Mouse (Mus musculus) hindbrain, embryonic 14.5 days (tissue): ENCODE data around the gene Stt3b. TPM values are rescaled to one million over a fixed set of nuclear protein-coding genes. Genes with fewer than 3 reads are reported as not detected.

Experiments used
- ATAC-seq: fragments of 200-750 bp; cut with Nextera tagmentation; 2 replicates; pipeline ENCODE4 v1.8.0; 2017; ENCODE audit warnings: moderate number of reproducible peaks, mild to moderate bottlenecking, moderate TSS enrichment, moderate library complexity; ENCODE audit not compliant: low FRiP score
- DNase-seq: peaks from one replicate; pipeline ENCODE4 v3.0.0-alpha.2; 2015; ENCODE audit warnings: low spot score
- H3K27ac ChIP-seq: fragments of 300-500 bp; sonication (generic); 2 replicates; pipeline ENCODE4 v1.5.1; 2014; ENCODE audit warnings: mild to moderate bottlenecking, moderate library complexity
- H3K27me3 ChIP-seq: fragments of 300-500 bp; sonication (generic); 2 replicates; pipeline ENCODE4 v1.6.1; 2014; ENCODE audit warnings: mild to moderate bottlenecking, low read length, mixed read lengths; ENCODE audit not compliant: control insufficient read depth, insufficient read depth
- H3K36me3 ChIP-seq: fragments of 300-500 bp; sonication (generic); replicated peaks from 2 replicates; pipeline ENCODE4 v1.6.1; 2014; ENCODE audit not compliant: control insufficient read depth, insufficient read depth
- H3K4me1 ChIP-seq: fragments of 300-500 bp; sonication (generic); replicated peaks from 2 replicates; pipeline ENCODE4 v1.6.1; 2014; ENCODE audit warnings: antibody characterized with exemption, low read length, mixed read lengths; ENCODE audit not compliant: control insufficient read depth, insufficient read depth
- H3K4me2 ChIP-seq: fragments of 300-500 bp; sonication (generic); replicated peaks from 2 replicates; pipeline ENCODE4 v1.6.1; 2014; ENCODE audit warnings: mild to moderate bottlenecking, moderate library complexity
- H3K4me3 ChIP-seq: fragments of 300-500 bp; sonication (generic); replicated peaks from 2 replicates; pipeline ENCODE4 v1.5.1; 2014; ENCODE audit warnings: mild to moderate bottlenecking, low read length
- H3K9ac ChIP-seq: fragments of 300-500 bp; sonication (generic); 2 replicates; pipeline ENCODE4 v1.6.1; 2014
- H3K9me3 ChIP-seq: fragments of 300-500 bp; sonication (generic); 2 replicates; pipeline ENCODE4 v1.6.1; 2016; ENCODE audit warnings: low read length; ENCODE audit not compliant: control insufficient read depth
- WGBS: fragments of 180-500 bp; shearing (Covaris S2); extraction: QIAGEN DNeasy Blood & Tissue Kit; methylation state at CpG from one replicate; pipeline ENCODE4 v1.1.7; 2014; 5-methylcytosine and 5-hydroxymethylcytosine counted together
- polyA plus RNA-seq: library from polyadenylated mRNA; unstranded; fragments of >200 nt; fragmentation: Nextera tagmentation; extraction: Ambion mirVana; gene quantifications from 2 replicates; pipeline ENCODE4 v1.2.1, GENCODE M21; 2014

Gene Stt3b
- polyA plus RNA-seq, 1 experiment from 2014 or later = 116 TPM

DNA sequence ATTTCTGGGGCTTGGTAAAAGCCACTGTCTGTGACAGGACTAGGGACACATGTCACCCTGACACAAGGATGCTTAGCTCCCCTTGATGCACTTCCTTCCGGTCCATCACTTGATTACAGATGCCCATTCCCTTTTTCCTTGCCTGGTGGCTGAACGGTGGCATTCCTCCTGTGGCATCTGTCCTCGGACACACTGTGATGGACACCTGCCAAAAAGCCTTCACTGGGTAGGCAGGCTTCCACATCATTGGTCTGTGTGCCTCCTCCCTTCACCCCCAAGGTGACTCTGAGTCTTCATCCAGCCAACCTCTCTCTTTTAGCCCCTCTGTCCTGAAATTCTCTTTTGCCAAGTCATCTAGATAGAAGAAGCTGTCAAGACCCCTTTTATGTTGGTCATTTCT, 78.7 kb downstream of the Stt3b start:
- DNase-seq (no peak), ATAC-seq (no peak)
- Histone ChIP-seq H3K27me3 (no peaks in the 10 kb centered on the region), H3K27ac (no peak overlapping the region), H3K36me3 (no peaks in the 10 kb centered on the region), H3K4me1 (no peaks in the 10 kb centered on the region), H3K4me2 (no peak overlapping the region), H3K4me3 (no peak overlapping the region), H3K9me3 (no peaks in the 10 kb centered on the region), H3K9ac (no peak overlapping the region)
- 88% methylated on average over 3 of the region's 3 CpGs for WGBS

GRCm38 (mm10) chr9:115230141-115230540, 80.1 kb downstream of the Stt3b start:
- Histone ChIP-seq H3K4me1 (no peaks in the 10 kb centered on the region), H3K27me3 (no peaks in the 10 kb centered on the region), H3K27ac (no peak overlapping the region), H3K9ac (no peak overlapping the region), H3K36me3 (no peaks in the 10 kb centered on the region), H3K9me3 (no peaks in the 10 kb centered on the region), H3K4me2 (no peak overlapping the region), H3K4me3 (no peak overlapping the region)
- WGBS = 19% methylated on average over 3 of the region's 3 CpGs
- ATAC-seq = no peak
- no peak for DNase-seq

DNA sequence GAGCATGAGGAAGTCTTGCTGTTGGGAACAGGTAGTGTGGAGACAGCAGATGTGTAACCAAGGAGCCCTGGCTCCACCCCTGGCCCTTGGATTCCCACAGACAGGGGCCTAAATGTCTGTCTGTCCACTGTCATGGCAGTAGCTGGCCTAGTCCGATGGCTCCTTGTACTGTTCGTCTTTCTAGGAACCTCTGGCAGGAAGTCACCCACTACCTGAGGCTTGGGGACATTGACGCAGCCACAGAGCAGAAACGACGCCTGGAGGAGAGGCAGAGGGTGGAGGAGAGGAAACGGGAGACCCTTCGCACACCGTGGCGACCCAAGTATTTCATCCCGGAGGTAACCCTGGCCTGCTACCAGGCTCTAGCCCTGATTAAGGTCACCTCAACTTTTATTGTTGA, 80.5 kb downstream of the Stt3b start:
- Histone ChIP-seq H3K36me3 (no peaks in the 10 kb centered on the region), H3K9me3 (no peaks in the 10 kb centered on the region)

DNA sequence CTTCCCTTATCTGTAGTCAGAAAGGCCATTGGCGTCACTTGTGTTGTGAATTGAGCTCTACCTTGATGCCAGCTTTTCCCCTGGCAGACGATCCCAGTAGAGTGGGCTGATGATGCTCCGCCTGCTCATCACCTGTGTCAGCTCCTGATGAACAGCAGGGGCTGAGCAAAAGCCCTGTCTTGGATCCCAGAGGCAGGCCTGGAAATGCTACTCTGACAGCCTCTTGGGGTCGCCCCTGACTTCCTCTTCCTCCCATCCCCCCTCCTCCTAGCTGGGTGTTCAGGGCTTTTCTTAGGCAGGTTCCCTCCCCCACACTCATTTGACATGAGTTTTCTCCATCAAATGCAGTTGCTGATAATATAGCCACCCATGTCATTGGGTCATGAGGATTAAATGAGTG, 81.1 kb downstream of the Stt3b start:
- ATAC-seq = no peak
- Histone ChIP-seq H3K27me3 (no peaks in the 10 kb centered on the region), H3K36me3 (no peaks in the 10 kb centered on the region), H3K4me3 (no peak overlapping the region), H3K4me1 (0 out of 2 replicates have a peak, but pooled peaks cover 3% of the 10 kb centered on the region), H3K9ac (no peak overlapping the region), H3K4me2 (no peak overlapping the region), H3K27ac (no peak overlapping the region), H3K9me3 (no peaks in the 10 kb centered on the region)
- WGBS = 71% methylated on average over 4 of the region's 4 CpGs
- no peak for DNase-seq

More for the DNA sequence above, 80.5 kb downstream of the Stt3b start:
- H3K4me3 ChIP-seq = no peak overlapping the region
- H3K27ac ChIP-seq = no peak overlapping the region
- 0 out of 2 replicates have a peak, but pooled peaks cover under 1% of the 10 kb centered on the region for H3K4me1 ChIP-seq
- H3K27me3 ChIP-seq = no peaks in the 10 kb centered on the region
- DNase-seq (no peak), ATAC-seq (no peak)
- no peak overlapping the region for H3K9ac ChIP-seq
- 75% methylated on average over 10 of the region's 10 CpGs for WGBS
- no peak overlapping the region for H3K4me2 ChIP-seq

DNA sequence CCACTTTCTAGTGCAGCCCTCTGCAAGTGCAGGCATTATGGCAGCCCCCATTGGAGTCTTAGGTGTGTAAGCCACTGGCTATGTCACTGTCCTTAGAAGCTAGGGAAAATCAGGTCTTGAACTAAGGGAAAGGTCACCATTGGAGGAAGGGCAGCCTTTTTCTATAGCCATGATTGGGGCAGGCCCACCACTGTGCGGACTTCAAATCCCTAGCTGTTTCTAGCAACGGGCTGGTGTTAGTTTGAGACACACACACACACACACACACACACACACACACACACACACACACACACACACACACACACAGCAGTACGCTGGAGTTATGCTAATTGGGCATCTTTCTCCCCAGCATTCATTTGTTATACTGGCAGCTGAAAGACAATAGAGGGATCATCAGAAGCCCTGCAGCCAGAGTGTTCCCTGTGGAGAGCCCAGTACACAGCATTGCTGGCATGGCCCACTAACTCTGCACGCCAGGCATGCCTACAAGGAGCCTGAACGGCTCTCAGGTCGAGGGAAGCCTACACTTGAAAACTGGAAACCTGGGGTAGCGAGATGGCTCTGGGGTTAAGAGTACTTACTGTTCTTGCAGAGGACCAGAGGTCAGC, 85.4 kb downstream of the Stt3b start:
- ATAC-seq = peak; percentile 82; the same call in 1 of the 2 replicates

DNA sequence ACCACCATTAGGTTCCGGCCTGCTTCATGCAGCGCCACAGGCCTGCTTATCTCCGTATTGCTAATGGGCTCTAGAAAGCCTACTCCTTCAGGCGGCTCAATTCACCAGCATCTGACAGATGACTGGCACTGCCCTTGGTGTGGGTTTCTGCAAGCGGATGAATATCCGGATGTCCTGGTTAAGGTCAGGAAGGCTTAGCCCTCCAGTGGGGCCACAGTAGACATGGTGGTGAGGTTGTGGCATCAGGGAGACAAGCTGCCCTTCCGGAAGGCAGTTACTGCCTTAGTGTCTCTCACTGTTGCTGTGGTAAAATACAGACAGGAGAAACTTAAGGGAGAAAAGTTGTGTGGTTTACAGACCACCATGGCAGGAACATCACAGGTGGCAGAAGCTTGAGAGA, 89.0 kb downstream of the Stt3b start:
- WGBS = 92% methylated on average over 7 of the region's 7 CpGs
- no peak overlapping the region for H3K9ac ChIP-seq
- DNase-seq = no peak
- ATAC-seq = no peak
- H3K4me2 ChIP-seq = no peak overlapping the region
- H3K4me1 ChIP-seq = 0 out of 2 replicates have a peak, but pooled peaks cover 3% of the 10 kb centered on the region
- no peaks in the 10 kb centered on the region for H3K27me3 ChIP-seq
- H3K36me3 ChIP-seq = no peaks in the 10 kb centered on the region
- no peaks in the 10 kb centered on the region for H3K9me3 ChIP-seq
- H3K27ac ChIP-seq = no peak overlapping the region
- H3K4me3 ChIP-seq = no peak overlapping the region

More for the DNA sequence above, 85.4 kb downstream of the Stt3b start:
- Histone ChIP-seq H3K9ac (no peak overlapping the region), H3K27me3 (no peaks in the 10 kb centered on the region), H3K9me3 (no peaks in the 10 kb centered on the region), H3K4me3 (no peak overlapping the region), H3K4me2 (no peak overlapping the region), H3K27ac (no peak overlapping the region), H3K36me3 (no peaks in the 10 kb centered on the region), H3K4me1 (0 out of 2 replicates have a peak, but pooled peaks cover 3% of the 10 kb centered on the region)
- WGBS = 20% methylated on average over 7 of the region's 7 CpGs
- DNase-seq = peak; percentile 45

DNA sequence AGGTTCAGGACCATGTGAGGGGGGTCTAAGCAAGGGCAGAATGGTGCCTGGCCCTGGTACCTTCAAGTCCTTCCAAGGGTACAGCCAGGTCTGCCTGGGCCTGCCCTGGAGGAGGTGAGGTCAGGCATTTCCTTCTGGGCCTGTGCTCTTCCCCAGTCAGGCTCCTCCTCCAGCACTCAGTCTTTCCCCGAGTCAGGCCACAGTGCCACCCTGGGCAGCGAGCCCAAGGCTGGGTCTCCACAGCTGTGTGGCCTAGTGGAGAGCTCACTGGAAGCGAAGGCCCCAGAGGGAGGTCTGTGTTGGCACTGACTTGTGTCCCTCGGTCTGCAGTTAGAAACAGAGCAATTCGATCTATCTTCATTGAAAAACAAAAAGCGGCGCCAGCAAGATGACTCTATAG, 89.8 kb downstream of the Stt3b start:
- H3K4me2 ChIP-seq = no peak overlapping the region
- no peaks in the 10 kb centered on the region for H3K27me3 ChIP-seq
- no peak for DNase-seq
- ATAC-seq = no peak
- H3K27ac ChIP-seq = no peak overlapping the region
- no peaks in the 10 kb centered on the region for H3K9me3 ChIP-seq
- H3K4me1 ChIP-seq = 0 out of 2 replicates have a peak, but pooled peaks cover 3% of the 10 kb centered on the region
- no peaks in the 10 kb centered on the region for H3K36me3 ChIP-seq
- WGBS = 80% methylated on average over 7 of the region's 7 CpGs
- no peak overlapping the region for H3K4me3 ChIP-seq
- no peak overlapping the region for H3K9ac ChIP-seq

DNA sequence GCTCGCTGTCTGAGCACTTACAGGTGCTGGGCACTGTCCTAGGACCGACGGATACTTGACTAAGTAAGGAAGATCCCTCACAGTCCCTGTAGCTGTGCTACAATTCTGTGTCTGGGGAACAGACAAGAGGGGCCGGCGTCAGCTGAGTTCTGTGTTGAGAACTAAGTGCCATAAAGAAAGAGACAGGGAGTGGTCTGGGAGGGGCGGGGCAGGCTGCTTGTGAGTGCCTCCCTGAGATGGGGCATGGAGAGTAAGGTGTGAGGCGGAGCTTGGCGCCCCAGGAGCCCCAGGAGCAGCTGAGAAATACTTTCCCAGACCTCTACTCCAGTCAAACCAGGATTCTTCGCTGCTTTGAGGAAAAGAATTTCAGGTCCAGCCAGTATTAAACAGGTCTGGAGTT, 92.2 kb downstream of the Stt3b start:
- Histone ChIP-seq H3K4me2 (no peak overlapping the region), H3K36me3 (no peaks in the 10 kb centered on the region), H3K9ac (no peak overlapping the region), H3K27ac (no peak overlapping the region), H3K27me3 (no peaks in the 10 kb centered on the region), H3K9me3 (no peaks in the 10 kb centered on the region), H3K4me1 (no peaks in the 10 kb centered on the region), H3K4me3 (no peak overlapping the region)
- WGBS = 33% methylated on average over 9 of the region's 9 CpGs
- ATAC-seq (no peak), DNase-seq (no peak)

- no peak for ATAC-seq
- 32% methylated on average over 21 of the region's 21 CpGs for WGBS
- H3K4me2 ChIP-seq = no peak overlapping the region
Measured at GRCm38 (mm10) chr9:115215830-115216701, 94.2 kb downstream of the Stt3b start.

More at GRCm38 (mm10) chr9:115215830-115216701, 94.2 kb downstream of the Stt3b start:
- H3K4me3 ChIP-seq = no peak overlapping the region
- no peaks in the 10 kb centered on the region for H3K9me3 ChIP-seq
- DNase-seq = no peak
- no peaks in the 10 kb centered on the region for H3K36me3 ChIP-seq
- H3K9ac ChIP-seq = no peak overlapping the region
- no peak overlapping the region for H3K27ac ChIP-seq
- H3K27me3 ChIP-seq = no peaks in the 10 kb centered on the region
- no peaks in the 10 kb centered on the region for H3K4me1 ChIP-seq
